Mouse (Mus musculus) forebrain, embryonic 10.5 days (tissue): ENCODE data around the gene Sema4d. TPM values are rescaled to one million over a fixed set of nuclear protein-coding genes. Genes with fewer than 3 reads are reported as not detected.
"Not testable (repeated sequence)": the region's sequence is repeated elsewhere in the genome, so short reads cannot be mapped to it uniquely, and the experiment has no call there.

Experiments used
- DNase-seq: peaks from one replicate; pipeline ENCODE4 v3.0.0-alpha.2; 2017; ENCODE audit warnings: low spot score; ENCODE audit errors: extremely low spot score
- H3K27ac ChIP-seq: fragments of 300-500 bp; sonication (generic); 2 replicates; pipeline ENCODE4 v1.5.1; 2016; ENCODE audit warnings: mild to moderate bottlenecking
- H3K27me3 ChIP-seq: fragments of 300-500 bp; sonication (generic); 2 replicates; pipeline ENCODE4 v1.6.1; 2016; ENCODE audit warnings: mild to moderate bottlenecking; ENCODE audit not compliant: poor library complexity, severe bottlenecking
- H3K36me3 ChIP-seq: fragments of 300-500 bp; sonication (generic); replicated peaks from 2 replicates; pipeline ENCODE4 v1.6.1; 2016; ENCODE audit warnings: mild to moderate bottlenecking, moderate library complexity
- H3K4me1 ChIP-seq: fragments of 300-500 bp; sonication (generic); 2 replicates; pipeline ENCODE4 v1.6.1; 2016
- H3K4me3 ChIP-seq: fragments of 300-500 bp; sonication (generic); 2 replicates; pipeline ENCODE4 v1.5.1; 2016; ENCODE audit warnings: mild to moderate bottlenecking, moderate library complexity
- H3K9me3 ChIP-seq: fragments of 300-500 bp; sonication (generic); 2 replicates; pipeline ENCODE4 v1.6.1; 2016; ENCODE audit warnings: mild to moderate bottlenecking, moderate library complexity
- WGBS: fragments of 180-500 bp; shearing (Covaris S2); methylation state at CpG from one replicate; pipeline ENCODE4 v1.1.7; 2016; 5-methylcytosine and 5-hydroxymethylcytosine counted together
- polyA plus RNA-seq: library from polyadenylated mRNA; unstranded; fragments of >200 nt; fragmentation: Nextera tagmentation; extraction: Ambion mirVana; gene quantifications from 2 replicates; pipeline ENCODE4 v1.2.1, GENCODE M21; 2016

Gene Sema4d
- polyA plus RNA-seq, 1 experiment from 2014 or later, result 8.4 TPM

DNA sequence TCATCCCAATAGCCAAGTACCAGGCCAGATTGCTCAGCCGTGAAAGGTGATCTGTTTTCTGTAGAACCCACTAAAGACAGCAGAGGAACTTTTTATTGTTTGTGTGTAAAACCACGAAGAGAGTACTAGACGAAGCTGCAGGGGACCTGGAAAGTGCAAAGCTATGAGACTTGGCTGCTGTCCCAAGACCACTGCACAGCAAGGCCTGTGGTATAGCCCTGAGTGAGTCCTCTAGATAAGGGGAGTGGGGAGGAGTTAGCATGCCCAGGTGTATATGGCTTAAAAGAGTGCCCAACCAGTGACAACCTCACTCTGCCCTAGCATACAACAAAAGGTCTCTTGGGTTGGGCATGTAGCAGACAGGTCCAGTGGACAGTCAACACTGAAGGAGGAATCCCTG is 104.9 kb downstream of the Sema4d start:
- Histone ChIP-seq H3K4me1 (no peaks in the 10 kb centered on the region; the same call in 1 of the 2 replicates), H3K36me3 (peaks cover 66% of the 10 kb centered on the region), H3K4me3 (no peak overlapping the region), H3K27me3 (no peaks in the 10 kb centered on the region), H3K9me3 (no peaks in the 10 kb centered on the region), H3K27ac (no peak overlapping the region)
- 73% methylated on average over 3 of the region's 3 CpGs for WGBS
- no peak for DNase-seq

DNA sequence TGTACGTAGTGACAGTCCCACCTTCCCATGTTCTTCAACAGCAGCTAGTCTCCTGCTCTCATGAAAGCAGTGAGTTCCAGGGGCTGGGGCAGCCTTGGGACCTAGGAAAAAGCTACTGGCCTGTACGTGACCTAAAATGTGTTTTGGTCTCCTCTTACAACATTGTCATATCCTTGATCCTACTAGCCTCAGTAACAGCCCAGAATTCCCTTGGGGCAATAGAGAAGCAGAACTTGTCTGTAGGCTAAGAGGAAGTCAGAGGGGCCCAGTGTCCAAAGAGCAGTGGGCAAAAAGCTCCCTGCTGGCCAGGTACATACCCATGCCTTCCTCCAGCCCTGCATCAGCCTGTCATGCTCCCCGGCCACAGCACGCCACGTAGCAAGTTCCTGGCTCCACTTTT is 106.6 kb downstream of the Sema4d start:
- no peak for DNase-seq
- Histone ChIP-seq H3K27me3 (no peaks in the 10 kb centered on the region), H3K9me3 (no peaks in the 10 kb centered on the region), H3K4me1 (no peaks in the 10 kb centered on the region; the same call in 1 of the 2 replicates), H3K36me3 (peaks cover 83% of the 10 kb centered on the region), H3K27ac (no peak overlapping the region), H3K4me3 (no peak overlapping the region)
- 92% methylated on average over 5 of the region's 5 CpGs for WGBS

DNA sequence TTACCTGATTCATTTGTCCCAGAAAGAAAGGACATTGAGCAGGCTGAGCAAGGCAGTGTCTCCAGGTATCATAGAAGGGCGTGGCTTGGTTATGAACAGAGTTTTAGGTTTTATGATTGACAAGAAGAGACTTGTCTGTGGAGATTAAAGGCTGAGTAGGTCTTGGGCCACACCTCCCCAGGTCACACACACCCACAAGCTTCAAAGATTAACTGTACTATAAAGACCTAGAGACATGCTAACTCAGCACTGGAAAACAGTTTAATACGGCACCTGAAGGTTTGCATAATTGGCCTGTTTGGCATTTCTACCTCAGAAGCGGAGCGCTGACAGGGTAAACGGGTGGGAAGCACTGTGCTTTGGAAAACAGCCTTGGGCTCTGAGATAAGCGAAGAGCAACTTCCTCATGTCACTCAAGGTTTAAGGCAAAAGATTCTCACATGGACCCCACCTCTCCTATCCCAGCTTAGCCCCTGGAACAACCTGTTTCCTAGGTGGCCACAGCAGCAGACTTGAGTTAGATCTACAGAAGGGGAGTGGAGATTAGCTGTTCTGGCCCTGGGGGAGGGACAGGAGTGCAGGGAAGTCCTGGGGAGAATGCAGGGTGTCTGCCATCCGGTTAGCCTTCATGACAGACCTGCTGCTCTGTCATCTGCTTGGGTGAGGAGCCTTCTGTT is 108.1 kb downstream of the Sema4d start:
- 88% methylated on average over 7 of the region's 7 CpGs for WGBS
- H3K4me1 ChIP-seq, result no peaks in the 10 kb centered on the region; the same call in 1 of the 2 replicates

DNA sequence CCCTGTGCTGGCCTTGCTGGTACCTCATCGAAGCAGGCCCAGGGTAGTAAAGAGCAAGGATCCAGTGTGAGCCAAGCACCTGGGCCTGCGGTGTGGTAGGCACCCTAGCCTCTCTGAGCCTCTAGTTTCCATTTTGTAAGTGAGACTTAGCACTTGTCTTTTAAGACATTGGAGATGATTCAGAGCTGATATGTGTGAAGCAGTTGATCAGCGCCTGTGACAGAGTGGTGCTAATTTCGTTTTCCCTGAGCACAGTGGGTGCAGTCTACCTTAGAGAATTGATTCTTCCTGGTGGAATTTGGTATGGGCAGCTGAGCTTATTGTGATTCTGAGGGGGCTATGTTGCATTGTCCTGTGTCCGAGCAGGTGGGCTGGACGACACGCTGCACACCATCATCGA is 111.9 kb downstream of the Sema4d start:
- no peak for DNase-seq
- Histone ChIP-seq H3K9me3 (no peaks in the 10 kb centered on the region), H3K27ac (no peak overlapping the region), H3K4me3 (no peak overlapping the region), H3K4me1 (no peaks in the 10 kb centered on the region; the same call in 1 of the 2 replicates), H3K36me3 (peaks cover 100% of the 10 kb centered on the region), H3K27me3 (no peaks in the 10 kb centered on the region)
- WGBS, result 94% methylated on average over 8 of the region's 8 CpGs

More for the DNA sequence above, 108.1 kb downstream of the Sema4d start:
- no peaks in the 10 kb centered on the region for H3K27me3 ChIP-seq
- no peaks in the 10 kb centered on the region for H3K9me3 ChIP-seq
- no peak for DNase-seq
- no peak overlapping the region for H3K4me3 ChIP-seq
- peaks cover 91% of the 10 kb centered on the region for H3K36me3 ChIP-seq
- H3K27ac ChIP-seq, result no peak overlapping the region

DNA sequence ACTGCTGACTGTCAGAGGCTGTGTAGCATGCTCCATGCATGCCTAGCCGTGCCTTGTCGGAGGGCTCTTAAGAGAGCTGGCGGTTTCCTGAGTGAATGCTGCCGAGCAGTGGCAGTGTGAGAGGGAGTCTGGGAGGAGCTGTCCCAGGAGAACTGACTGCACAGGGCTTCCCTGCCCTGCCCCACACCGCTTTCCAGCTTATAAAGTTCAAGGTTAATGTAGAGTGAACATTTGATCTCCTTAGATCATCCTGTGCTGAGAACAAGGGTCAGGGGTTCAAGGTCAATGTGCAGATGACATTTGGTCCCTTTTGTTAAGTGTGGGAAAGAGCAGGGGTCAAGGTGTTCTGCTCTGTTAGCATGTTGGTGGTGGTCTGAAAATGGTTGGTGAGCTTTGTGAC is 112.5 kb downstream of the Sema4d start:
- Histone ChIP-seq H3K27ac (no peak overlapping the region), H3K27me3 (no peaks in the 10 kb centered on the region), H3K36me3 (peaks cover 100% of the 10 kb centered on the region), H3K4me1 (no peaks in the 10 kb centered on the region; the same call in 1 of the 2 replicates), H3K4me3 (no peak overlapping the region), H3K9me3 (no peaks in the 10 kb centered on the region)
- no peak for DNase-seq
- 92% methylated on average over 5 of the region's 5 CpGs for WGBS

DNA sequence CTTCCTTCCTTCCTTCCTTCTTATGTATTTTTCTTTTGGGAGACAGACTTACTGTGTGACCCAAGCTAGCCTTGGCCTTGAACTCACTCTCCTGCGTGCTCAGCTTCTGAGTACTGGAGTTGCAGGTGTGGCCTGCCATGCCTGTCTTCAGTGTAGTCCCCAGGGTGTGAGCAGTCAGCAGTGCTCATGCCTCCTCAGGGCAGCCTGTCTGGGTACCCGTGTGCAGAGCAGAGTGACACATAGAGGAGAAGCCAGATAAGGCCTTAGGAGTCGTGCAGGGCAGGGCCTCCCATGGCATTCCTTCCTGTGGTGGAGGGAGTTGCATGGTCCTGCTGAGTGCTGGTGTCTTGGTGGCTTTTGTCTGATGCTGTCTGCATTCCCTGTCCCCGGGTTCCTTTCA is 114.2 kb downstream of the Sema4d start:
- DNase-seq, result no peak
- H3K4me3 ChIP-seq, result no peak overlapping the region
- no peaks in the 10 kb centered on the region for H3K27me3 ChIP-seq
- H3K4me1 ChIP-seq, result no peaks in the 10 kb centered on the region; the same call in 1 of the 2 replicates
- H3K36me3 ChIP-seq, result peaks cover 100% of the 10 kb centered on the region
- H3K9me3 ChIP-seq, result no peaks in the 10 kb centered on the region
- H3K27ac ChIP-seq, result no peak overlapping the region
- WGBS, result 85% methylated on average over 4 of the region's 4 CpGs

DNA sequence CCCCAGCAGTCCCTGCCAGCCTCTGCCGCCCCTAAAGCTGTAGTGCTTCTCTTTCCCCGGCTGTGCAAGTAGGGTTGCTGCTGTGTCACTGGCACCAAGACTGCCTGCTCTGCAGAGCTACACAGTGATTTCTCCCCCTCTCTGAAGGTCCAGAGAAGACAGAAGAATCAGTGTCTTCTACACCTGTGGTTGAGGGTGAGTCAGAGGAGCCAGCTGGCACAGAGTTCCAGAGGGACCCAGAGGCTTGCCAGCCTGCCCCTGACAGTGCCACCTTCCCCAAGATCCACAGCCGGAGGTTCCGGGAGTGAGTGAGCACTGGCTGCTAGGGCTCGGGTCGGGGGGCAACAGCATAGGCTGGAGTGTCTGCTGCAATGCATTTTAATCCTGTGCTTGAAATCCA is 114.9 kb downstream of the Sema4d start:
- 89% methylated on average over 6 of the region's 6 CpGs for WGBS
- peaks cover 100% of the 10 kb centered on the region for H3K36me3 ChIP-seq
- no peak for DNase-seq
- no peaks in the 10 kb centered on the region for H3K9me3 ChIP-seq
- H3K27ac ChIP-seq, result no peak overlapping the region
- no peaks in the 10 kb centered on the region for H3K27me3 ChIP-seq
- no peaks in the 10 kb centered on the region for H3K4me1 ChIP-seq
- H3K4me3 ChIP-seq, result no peak overlapping the region

DNA sequence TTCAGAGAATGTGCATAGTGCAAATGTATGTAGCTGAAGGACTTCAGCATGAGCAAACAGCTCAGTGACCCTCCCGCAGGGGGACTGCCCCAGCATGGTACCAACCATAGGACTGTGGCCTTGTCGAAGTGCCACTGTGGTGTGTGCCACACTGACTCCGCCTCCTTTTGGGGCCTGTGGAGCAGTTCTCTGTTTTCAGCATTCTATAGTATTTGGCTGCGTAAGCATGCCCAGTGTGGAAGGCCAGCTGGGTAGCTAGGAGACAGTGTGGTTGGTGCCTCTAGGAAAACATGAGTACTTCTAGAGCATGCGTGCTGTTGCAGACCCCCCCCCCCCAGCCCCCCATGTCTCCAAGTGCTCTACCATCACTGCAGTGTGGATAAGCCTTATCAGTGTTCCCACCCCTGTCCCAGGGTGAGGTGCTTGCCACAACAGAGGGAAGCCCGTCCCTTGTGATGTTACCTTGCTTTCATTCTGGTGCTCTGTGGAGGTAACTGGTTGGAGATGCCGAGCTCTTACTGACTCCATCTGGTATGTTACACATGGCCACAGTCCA is 115.8 kb downstream of the Sema4d start:
- Histone ChIP-seq H3K27ac (no peak overlapping the region), H3K9me3 (no peaks in the 10 kb centered on the region), H3K27me3 (no peaks in the 10 kb centered on the region), H3K4me1 (no peaks in the 10 kb centered on the region), H3K4me3 (no peak overlapping the region), H3K36me3 (peaks cover 100% of the 10 kb centered on the region)
- DNase-seq, result no peak
- 90% methylated on average over 7 of the region's 7 CpGs for WGBS

DNA sequence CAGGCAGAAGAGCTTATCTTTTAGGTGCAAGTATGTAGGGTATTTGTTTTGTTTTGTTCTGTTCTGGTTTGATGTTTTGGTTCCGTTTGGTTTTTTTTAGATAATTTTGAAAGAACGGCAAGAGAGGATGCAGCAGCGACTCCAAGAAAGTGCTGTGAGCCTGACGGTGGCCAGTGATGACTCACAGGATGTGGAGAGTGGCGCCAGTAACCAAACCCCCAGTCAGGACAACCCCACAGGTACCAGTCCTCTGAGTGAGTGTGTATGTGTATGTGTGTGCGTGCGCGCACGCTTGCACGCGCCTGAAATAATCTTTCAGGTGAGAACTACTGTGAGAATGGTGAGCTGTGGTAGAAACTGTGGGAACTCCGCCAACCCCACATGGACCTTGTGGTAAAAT is 116.5 kb downstream of the Sema4d start:
- no peak for DNase-seq
- Histone ChIP-seq H3K36me3 (peaks cover 96% of the 10 kb centered on the region), H3K9me3 (no peaks in the 10 kb centered on the region), H3K4me1 (no peaks in the 10 kb centered on the region), H3K27me3 (no peaks in the 10 kb centered on the region), H3K4me3 (no peak overlapping the region), H3K27ac (no peak overlapping the region)
- WGBS, result 95% methylated on average over 12 of the region's 12 CpGs

DNA sequence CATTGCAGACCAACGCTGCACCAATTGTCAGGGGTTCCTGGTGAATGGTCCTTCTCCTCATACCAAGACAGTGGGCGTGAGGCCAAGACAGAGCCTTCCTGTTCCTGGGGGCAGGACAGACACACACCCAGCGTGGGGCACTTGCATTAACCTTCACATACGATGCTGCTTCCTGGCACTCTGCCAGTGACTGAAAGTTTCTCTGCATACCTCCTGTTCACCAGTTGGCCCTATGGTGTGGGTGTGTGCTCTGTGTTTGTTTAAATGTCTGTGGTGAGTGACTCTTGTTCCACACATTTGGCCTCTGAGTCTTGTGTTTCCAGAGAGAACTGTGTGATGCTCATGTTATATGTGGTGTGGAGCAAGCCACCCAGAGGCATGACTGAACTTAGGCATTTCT is 116.9 kb downstream of the Sema4d start:
- 91% methylated on average over 4 of the region's 4 CpGs for WGBS
- no peak for DNase-seq
- Histone ChIP-seq H3K27ac (no peak overlapping the region), H3K4me1 (no peaks in the 10 kb centered on the region), H3K36me3 (peaks cover 96% of the 10 kb centered on the region), H3K27me3 (no peaks in the 10 kb centered on the region), H3K4me3 (no peak overlapping the region), H3K9me3 (no peaks in the 10 kb centered on the region)

DNA sequence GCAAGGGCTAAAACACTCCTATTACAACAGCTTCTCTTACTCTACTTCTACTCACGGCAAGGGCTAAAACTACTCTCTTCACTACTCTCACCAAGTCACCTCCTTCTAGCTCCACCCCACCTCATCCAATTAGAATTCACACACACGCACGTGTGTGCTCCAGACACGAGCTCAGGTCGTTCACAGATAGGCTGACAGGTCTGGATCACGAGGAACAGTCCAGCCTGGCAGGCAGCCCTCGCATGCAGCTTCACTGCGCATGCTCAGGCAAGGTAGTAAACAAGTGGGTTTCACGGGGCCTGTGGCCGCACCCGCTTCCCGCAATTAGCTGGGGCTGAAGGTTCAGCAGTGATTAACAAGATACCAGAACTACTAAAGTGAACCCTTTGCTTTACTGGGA is 125.4 kb downstream of the Sema4d start:
- WGBS, result 93% methylated on average over 12 of the region's 12 CpGs
- H3K27ac ChIP-seq, H3K27me3 ChIP-seq, H3K4me3 ChIP-seq, H3K9me3 ChIP-seq, H3K4me1 ChIP-seq, DNase-seq: not testable (repeated sequence)
- H3K36me3 ChIP-seq, result peaks cover 93% of the 10 kb centered on the region

DNA sequence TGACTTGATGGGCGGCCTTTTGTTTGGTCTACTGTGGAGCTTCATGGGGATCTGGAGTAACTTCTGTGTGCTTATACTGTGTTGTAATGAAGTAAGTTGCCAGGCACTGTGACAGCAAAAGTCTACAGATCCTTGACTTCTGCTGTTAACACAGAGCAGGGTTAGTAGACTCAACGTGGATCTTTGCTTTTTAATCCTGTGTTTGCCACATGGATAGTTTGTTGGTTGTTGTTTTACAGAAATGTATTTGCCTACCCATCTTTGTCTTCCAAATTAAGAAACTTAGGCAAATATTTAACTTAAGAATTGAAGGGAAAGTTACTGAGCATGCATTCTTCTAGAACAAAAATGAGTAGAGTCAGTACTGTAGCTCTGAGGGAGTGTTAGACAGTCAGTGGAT is 130.0 kb downstream of the Sema4d start:
- WGBS, result 92% methylated on average over 2 of the region's 2 CpGs
- Histone ChIP-seq H3K27me3 (no peaks in the 10 kb centered on the region), H3K4me1 (no peaks in the 10 kb centered on the region), H3K36me3 (peaks cover 97% of the 10 kb centered on the region), H3K9me3 (no peaks in the 10 kb centered on the region), H3K27ac (no peak overlapping the region), H3K4me3 (no peak overlapping the region)
- DNase-seq, result no peak

DNA sequence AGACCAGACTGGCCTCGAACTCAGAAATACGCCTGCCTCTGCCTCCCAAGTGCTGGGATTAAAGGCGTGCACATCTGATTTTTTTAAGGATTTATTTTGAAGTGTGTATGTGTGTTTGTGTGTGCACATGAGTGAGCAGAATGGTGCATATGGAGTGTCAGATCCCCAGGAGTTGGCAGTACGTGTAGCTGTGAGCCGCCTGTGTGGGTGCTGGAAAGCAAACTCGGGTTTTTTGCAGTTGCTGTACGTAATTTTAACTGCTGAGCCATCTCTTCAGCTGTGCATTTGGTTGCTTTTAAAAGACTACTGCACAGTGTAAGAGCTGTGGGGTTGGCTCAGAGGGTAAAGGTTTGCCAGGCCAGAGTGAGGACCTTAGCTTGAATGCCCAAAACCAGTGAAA is 134.0 kb downstream of the Sema4d start:
- DNase-seq, result no peak
- H3K36me3 ChIP-seq, result peaks cover 97% of the 10 kb centered on the region
- no peaks in the 10 kb centered on the region for H3K4me1 ChIP-seq
- no peaks in the 10 kb centered on the region for H3K27me3 ChIP-seq
- no peak overlapping the region for H3K27ac ChIP-seq
- H3K9me3 ChIP-seq, result no peaks in the 10 kb centered on the region
- no peak overlapping the region for H3K4me3 ChIP-seq
- WGBS, result 95% methylated on average over 7 of the region's 7 CpGs
